Mouse (Mus musculus) erythroblast, embryonic 14.5 days (primary cell): ENCODE measurements around the gene Lrrc4. TPM values are rescaled to one million over a fixed set of nuclear protein-coding genes. Genes with fewer than 3 reads are reported as not detected.

Experiments used
- H3K27me3 ChIP-seq: 2 replicates; pipeline ENCODE4 v1.6.1; 2012; ENCODE audit warnings: inconsistent platforms; ENCODE audit not compliant: control insufficient read depth
- H3K36me3 ChIP-seq: 2 replicates; pipeline ENCODE4 v1.6.1; 2012; ENCODE audit warnings: mild to moderate bottlenecking, inconsistent platforms; ENCODE audit not compliant: control insufficient read depth
- H3K4me1 ChIP-seq: 2 replicates; pipeline ENCODE4 v1.6.1; 2012; ENCODE audit warnings: inconsistent platforms; ENCODE audit not compliant: control insufficient read depth
- H3K4me3 ChIP-seq: replicated peaks from 2 replicates; pipeline ENCODE3; 2012; ENCODE audit warnings: moderate library complexity, mild to moderate bottlenecking, inconsistent platforms
- H3K9me3 ChIP-seq: 2 replicates; pipeline ENCODE4 v1.6.1; 2012; ENCODE audit warnings: low read length, inconsistent platforms, mixed read lengths; ENCODE audit not compliant: control insufficient read depth
- GATA1 ChIP-seq: IDR thresholded peaks from 2 replicates; pipeline ENCODE4 v1.6.1; 2012; ENCODE audit warnings: low read length, inconsistent platforms, mixed read lengths
- TAL1 ChIP-seq: IDR thresholded peaks from 3 replicates; pipeline ENCODE4 v1.6.1; 2012; ENCODE audit warnings: low read length, inconsistent platforms, mixed read lengths
- polyA plus RNA-seq: library from polyadenylated mRNA; stranded (reverse); fragments of >175 nt; gene quantifications from 2 replicates; pipeline ENCODE4 v1.2.3, GENCODE M21; 2012

The Lrrc4 gene
- polyA plus RNA-seq, 1 experiment: not detected

DNA sequence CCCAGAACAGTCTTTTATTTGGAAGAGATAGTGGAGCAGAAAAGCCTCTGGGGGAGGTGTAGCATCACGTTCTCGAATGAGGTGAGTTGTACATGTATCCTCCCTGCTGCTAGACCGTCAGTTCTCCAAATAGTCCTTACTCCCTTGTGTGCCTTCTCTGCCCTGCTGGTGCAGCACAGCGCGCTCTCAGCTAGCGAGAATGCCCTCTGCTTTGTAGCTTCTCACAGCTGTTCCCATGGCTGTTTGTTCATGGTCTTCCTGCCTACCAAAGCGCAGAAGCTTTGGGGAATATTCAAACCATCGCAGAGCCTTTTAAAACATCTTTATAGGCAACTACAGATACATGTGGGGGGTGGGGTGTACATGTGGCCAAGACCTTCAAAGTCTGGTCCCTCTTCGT is 17.3 kb upstream of the Lrrc4 start:
- Histone ChIP-seq H3K4me3 (no peak overlapping the region), H3K4me1 (no peaks in the 10 kb centered on the region), H3K36me3 (peaks cover 2% of the 10 kb centered on the region; the same call in 1 of the 2 replicates), H3K27me3 (no peaks in the 10 kb centered on the region), H3K9me3 (no peaks in the 10 kb centered on the region)
- TF ChIP-seq GATA1: no peak
- no peak for TF ChIP-seq TAL1

DNA sequence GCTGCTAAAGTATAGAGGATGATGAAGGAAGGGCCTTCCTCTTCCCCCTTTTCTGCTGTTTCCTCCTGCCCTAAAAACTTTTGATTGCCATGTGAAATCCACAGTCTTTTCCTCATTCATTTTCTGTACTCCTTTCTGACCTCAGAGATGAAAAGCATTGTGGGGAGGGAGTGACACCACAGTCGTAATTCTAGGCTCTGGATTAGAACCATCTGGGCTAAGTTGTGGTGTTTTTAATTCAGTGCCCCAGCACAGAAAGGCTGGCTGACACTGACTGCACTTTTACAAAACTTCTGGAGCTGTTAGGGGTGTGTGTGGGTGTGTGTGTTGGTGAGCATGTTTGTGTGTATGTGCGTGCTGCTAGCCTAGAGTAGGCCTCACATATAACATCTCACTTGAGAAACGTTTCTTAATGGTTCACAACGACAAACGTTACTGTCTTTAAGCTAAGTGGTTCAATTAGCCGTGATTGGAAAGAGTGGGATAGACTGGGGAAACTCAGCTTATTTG is 16.8 kb upstream of the Lrrc4 start:
- Histone ChIP-seq H3K27me3 (no peaks in the 10 kb centered on the region), H3K9me3 (no peaks in the 10 kb centered on the region), H3K36me3 (peaks cover 2% of the 10 kb centered on the region; the same call in 1 of the 2 replicates), H3K4me1 (no peaks in the 10 kb centered on the region), H3K4me3 (no peak overlapping the region)
- TF ChIP-seq GATA1: no peak
- no peak for TF ChIP-seq TAL1

- Histone ChIP-seq H3K9me3 (no peaks in the 10 kb centered on the region), H3K27me3 (no peaks in the 10 kb centered on the region), H3K36me3 (peaks cover 2% of the 10 kb centered on the region; the same call in 1 of the 2 replicates), H3K4me3 (no peak overlapping the region), H3K4me1 (no peaks in the 10 kb centered on the region)
- no peak for TF ChIP-seq GATA1
- TF ChIP-seq TAL1: no peak
Observed at GRCm38 (mm10) chr6:28847616-28848015, 16.1 kb upstream of the Lrrc4 start.

DNA sequence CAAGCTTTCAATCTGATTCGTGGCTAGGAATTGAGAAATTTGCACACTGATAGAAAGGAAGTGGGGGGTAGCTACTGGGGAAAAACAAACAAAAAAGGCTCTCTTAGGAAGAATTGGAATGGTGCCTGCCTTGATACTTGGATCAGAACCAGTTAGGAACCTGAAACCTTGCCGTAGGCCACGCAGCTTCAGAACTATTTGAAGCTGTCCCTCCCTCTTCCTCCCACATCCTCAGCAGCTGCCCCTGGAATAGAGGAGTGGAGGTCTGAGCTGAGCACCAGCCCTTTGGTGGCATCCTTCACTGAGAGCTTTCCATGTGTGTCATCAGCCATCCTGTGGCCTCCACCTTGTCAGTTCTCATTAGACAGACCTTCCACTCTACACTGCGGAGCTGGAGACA is 14.1 kb upstream of the Lrrc4 start:
- H3K27me3 ChIP-seq: no peaks in the 10 kb centered on the region
- no peaks in the 10 kb centered on the region for H3K9me3 ChIP-seq
- H3K36me3 ChIP-seq: no peaks in the 10 kb centered on the region
- H3K4me3 ChIP-seq: no peak overlapping the region
- TF ChIP-seq TAL1 (no peak), GATA1 (no peak)
- no peaks in the 10 kb centered on the region for H3K4me1 ChIP-seq

GRCm38 (mm10) chr6:28842375-28843276 is 11.1 kb upstream of the Lrrc4 start:
- no peak for TF ChIP-seq TAL1
- TF ChIP-seq GATA1: no peak

GRCm38 (mm10) chr6:28841569-28841968 is 10.0 kb upstream of the Lrrc4 start:
- Histone ChIP-seq H3K4me1 (no peaks in the 10 kb centered on the region), H3K36me3 (no peaks in the 10 kb centered on the region; the same call in 1 of the 2 replicates), H3K9me3 (no peaks in the 10 kb centered on the region), H3K4me3 (no peak overlapping the region), H3K27me3 (no peaks in the 10 kb centered on the region)
- TF ChIP-seq GATA1 (no peak), TAL1 (no peak)

More at GRCm38 (mm10) chr6:28842375-28843276, 11.1 kb upstream of the Lrrc4 start:
- H3K27me3 ChIP-seq: no peaks in the 10 kb centered on the region
- no peaks in the 10 kb centered on the region; the same call in 1 of the 2 replicates for H3K36me3 ChIP-seq
- no peak overlapping the region for H3K4me3 ChIP-seq
- H3K4me1 ChIP-seq: no peaks in the 10 kb centered on the region
- H3K9me3 ChIP-seq: no peaks in the 10 kb centered on the region

GRCm38 (mm10) chr6:28836600-28836999 is 5.1 kb upstream of the Lrrc4 start:
- Histone ChIP-seq H3K4me3 (no peak overlapping the region), H3K27me3 (peaks cover 38% of the 10 kb centered on the region), H3K4me1 (peaks cover 11% of the 10 kb centered on the region), H3K36me3 (no peaks in the 10 kb centered on the region; the same call in 1 of the 2 replicates), H3K9me3 (peaks cover 2% of the 10 kb centered on the region; the same call in 1 of the 2 replicates)
- TF ChIP-seq GATA1: no peak
- no peak for TF ChIP-seq TAL1

GRCm38 (mm10) chr6:28834046-28834445 is 2.5 kb upstream of the Lrrc4 start:
- Histone ChIP-seq H3K36me3 (peaks cover 6% of the 10 kb centered on the region; the same call in 1 of the 2 replicates), H3K27me3 (peaks cover 58% of the 10 kb centered on the region), H3K9me3 (peaks cover 2% of the 10 kb centered on the region; the same call in 1 of the 2 replicates), H3K4me3 (no peak overlapping the region), H3K4me1 (peaks cover 12% of the 10 kb centered on the region)
- TF ChIP-seq GATA1 (no peak), TAL1 (no peak)

DNA sequence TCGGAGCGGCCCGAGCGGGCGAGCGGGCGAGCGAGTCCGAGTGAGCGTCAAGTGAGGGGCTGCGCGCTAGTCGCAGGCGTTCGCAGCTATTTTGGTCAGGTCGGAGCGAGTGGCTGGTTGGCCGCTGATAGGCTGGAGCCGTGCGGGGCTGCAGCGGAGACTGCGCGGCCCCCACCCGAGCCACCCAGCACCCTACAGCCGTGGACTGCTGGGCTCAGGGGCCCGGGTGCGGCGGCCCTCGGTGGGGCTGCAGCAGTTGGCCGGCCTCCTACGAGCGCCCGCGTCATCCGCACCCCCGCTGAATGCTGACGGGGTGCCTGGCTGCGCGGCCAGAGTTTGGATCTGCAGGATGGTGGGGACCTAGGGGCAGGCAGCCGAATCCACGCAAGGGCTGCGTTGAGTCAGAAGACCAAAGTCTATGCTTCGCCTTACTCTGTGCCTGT is 1.9 kb upstream of the Lrrc4 start:
- TF ChIP-seq TAL1 (no peak), GATA1 (no peak)
- no peak overlapping the region for H3K4me3 ChIP-seq
- peaks cover 58% of the 10 kb centered on the region for H3K27me3 ChIP-seq
- peaks cover 2% of the 10 kb centered on the region; the same call in 1 of the 2 replicates for H3K9me3 ChIP-seq
- peaks cover 6% of the 10 kb centered on the region; the same call in 1 of the 2 replicates for H3K36me3 ChIP-seq
- H3K4me1 ChIP-seq: peaks cover 12% of the 10 kb centered on the region
